Mouse (Mus musculus): ENCODE results near the gene Utf1.

DNA sequence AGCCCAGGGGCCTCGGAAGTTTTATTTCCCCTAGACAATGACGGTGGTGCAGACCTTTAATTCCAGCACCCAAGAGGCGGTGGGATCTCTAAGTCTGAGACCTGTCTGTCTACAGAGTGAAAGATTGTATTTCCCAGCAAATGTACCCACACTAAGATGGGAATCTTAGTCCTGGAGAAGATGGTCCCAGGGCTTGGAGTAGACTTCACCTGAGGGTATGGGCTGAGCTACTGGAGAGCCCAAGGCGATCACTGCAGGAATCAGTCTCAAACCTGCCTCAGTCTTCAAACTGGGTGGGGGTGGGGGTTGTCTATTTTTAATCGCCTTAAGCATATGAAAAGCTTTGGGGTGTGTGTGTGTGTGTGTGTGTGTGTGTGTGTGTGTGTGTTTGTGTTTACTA lies 2.4 kb downstream of the Utf1 start:
- TF ChIP-seq CTCF (IDR thresholded peaks at IDR 0.05; ENCODE audit: extremely low read depth, insufficient read depth, insufficient read length, insufficient replicate concordance) (no peak), POLR2A (IDR thresholded peaks at IDR 0.05; ENCODE audit: low read depth, low read length) (no peak)
